Mouse (Mus musculus) stomach, postnatal 0 days (tissue): ENCODE data around the gene Gm10203.

Experiments used
- CTCF ChIP-seq: IDR thresholded peaks from 2 replicates; pipeline ENCODE4 v1.5.1; 2016; ENCODE audit warnings: antibody characterized with exemption, low read depth, mild to moderate bottlenecking, moderate library complexity
- EP300 ChIP-seq: optimal IDR thresholded peaks from 2 replicates; pipeline ENCODE3; 2016; ENCODE audit warnings: antibody characterized with exemption

DNA sequence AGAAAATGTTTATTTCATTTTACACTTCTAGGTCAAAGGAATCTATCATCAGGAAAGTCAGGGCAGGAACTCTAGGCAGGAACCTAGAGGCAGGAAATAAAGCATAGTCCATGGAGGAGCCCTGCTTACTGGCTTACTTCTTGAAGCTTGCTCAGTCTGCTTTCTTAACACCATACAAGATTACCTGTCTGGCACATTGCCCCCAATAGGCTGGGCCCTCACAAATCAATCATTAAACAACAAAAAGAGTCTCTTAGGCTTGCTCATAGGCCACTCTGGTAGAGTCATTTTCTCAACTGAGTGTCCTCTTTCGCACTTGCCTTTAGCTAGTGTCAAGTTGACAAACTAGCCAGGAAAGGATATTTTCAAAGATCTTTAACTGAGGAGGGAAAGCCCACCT is 15.2 kb downstream of the Gm10203 start:
- TF ChIP-seq EP300 (no peak), CTCF (no peak)
